Mouse (Mus musculus): ENCODE measurements around the gene Vmn1r76. TPM values are rescaled to one million over a fixed set of nuclear protein-coding genes. Genes with fewer than 3 reads are reported as not detected.

The Vmn1r76 gene
- polyA plus RNA-seq (2016; fragmentation: Nextera tagmentation; extraction: Ambion mirVana): not detected in 2 replicates

- H3K4me1 ChIP-seq: no peaks in the 10 kb centered on the region
- H3K9me3 ChIP-seq (replicated peaks): no peaks in the 10 kb centered on the region; the same call in 1 of the 2 replicates
- no peak for DNase-seq (ENCODE audit: low spot score)
- no peaks in the 10 kb centered on the region for H3K36me3 ChIP-seq
- H3K27ac ChIP-seq: no peak within 1 kb of the TSS
- H3K27me3 ChIP-seq (ENCODE audit: low read depth, poor library complexity, severe bottlenecking): no peaks in the 10 kb centered on the region
- H3K4me3 ChIP-seq: no peak within 1 kb of the TSS
Observed at GRCm38 (mm10) chr7:11938113-11938512, at the start of gene Vmn1r76. Gene Vmn1r76 (minus strand): TSS chr7:11938213.

- Histone ChIP-seq H3K36me3 (no peaks in the 10 kb centered on the region), H3K9me3 (replicated peaks) (peaks cover 1% of the 10 kb centered on the region; the same call in 1 of the 2 replicates), H3K27me3 (ENCODE audit: low read depth, poor library complexity, severe bottlenecking) (no peaks in the 10 kb centered on the region), H3K4me1 (no peaks in the 10 kb centered on the region), H3K27ac (no peak overlapping the region), H3K4me3 (no peak overlapping the region)
- no peak for DNase-seq (ENCODE audit: low spot score)
Observed at GRCm38 (mm10) chr7:11972611-11973010, 34.6 kb upstream of the Vmn1r76 start.

- H3K9me3 ChIP-seq (replicated peaks): peaks cover 8% of the 10 kb centered on the region
Observed at GRCm38 (mm10) chr7:11947991-11948390, 10.0 kb upstream of the Vmn1r76 start.

GRCm38 (mm10) chr7:11874330-11874729 is 63.7 kb downstream of the Vmn1r76 start, which contains the start of gene Vmn1r75:
Gene Vmn1r75 (plus strand): TSS chr7:11874630.
- Histone ChIP-seq H3K27ac (no peak within 1 kb of the TSS), H3K27me3 (ENCODE audit: low read depth, poor library complexity, severe bottlenecking) (no peaks in the 10 kb centered on the region), H3K9me3 (replicated peaks) (no peaks in the 10 kb centered on the region), H3K4me3 (no peak within 1 kb of the TSS), H3K36me3 (no peaks in the 10 kb centered on the region), H3K4me1 (no peaks in the 10 kb centered on the region)
- no peak for DNase-seq (ENCODE audit: low spot score)

More at GRCm38 (mm10) chr7:11947991-11948390, 10.0 kb upstream of the Vmn1r76 start:
- no peak overlapping the region for H3K27ac ChIP-seq
- H3K27me3 ChIP-seq (ENCODE audit: low read depth, poor library complexity, severe bottlenecking): no peaks in the 10 kb centered on the region
- H3K4me3 ChIP-seq: no peak overlapping the region
- no peak for DNase-seq (ENCODE audit: low spot score)
- no peaks in the 10 kb centered on the region for H3K36me3 ChIP-seq
- WGBS: 92% methylated on average over 3 of the region's 3 CpGs
- no peaks in the 10 kb centered on the region for H3K4me1 ChIP-seq

Other genes starting within 250 kb of the Vmn1r76 start
- not detected in 2 replicates for gene Vmn1r73, start 207.9 kb downstream of the Vmn1r76 start, polyA plus RNA-seq (2016; fragmentation: Nextera tagmentation; extraction: Ambion mirVana)
- gene Vmn1r74, start 104.2 kb downstream of the Vmn1r76 start, polyA plus RNA-seq (2016; fragmentation: Nextera tagmentation; extraction: Ambion mirVana): not detected in 2 replicates
- gene Vmn1r75, start 63.6 kb downstream of the Vmn1r76 start, polyA plus RNA-seq (2016; fragmentation: Nextera tagmentation; extraction: Ambion mirVana): not detected in 2 replicates
- not detected in 2 replicates for gene Vmn1r77, start 98.5 kb upstream of the Vmn1r76 start, polyA plus RNA-seq (2016; fragmentation: Nextera tagmentation; extraction: Ambion mirVana)
- not detected in 2 replicates for gene Vmn1r78, start 212.0 kb upstream of the Vmn1r76 start, polyA plus RNA-seq (2016; fragmentation: Nextera tagmentation; extraction: Ambion mirVana)
- gene Vmn1r79, start 233.1 kb upstream of the Vmn1r76 start, polyA plus RNA-seq (2016; fragmentation: Nextera tagmentation; extraction: Ambion mirVana): not detected in 2 replicates